Mouse (Mus musculus): Measurements from ENCODE around the gene Anks3. TPM values are rescaled to one million over a fixed set of nuclear protein-coding genes. Genes with fewer than 3 reads are reported as not detected.

Anks3 gene
- total RNA-seq, 2 experiments from 2014 or later = 12.8 to 16.7 TPM

- no peak for DNase-seq
- no peak overlapping the region for H3K27ac ChIP-seq
- H3K4me3 ChIP-seq = no peak overlapping the region
- intact Hi-C loops (cut with DNase I) = no loop called here
- TF ChIP-seq CTCF (IDR thresholded peaks at IDR 0.05) = no peak
Measured at GRCm38 (mm10) chr16:4898881-4899280, 65.1 kb downstream of the Anks3 start.

DNA sequence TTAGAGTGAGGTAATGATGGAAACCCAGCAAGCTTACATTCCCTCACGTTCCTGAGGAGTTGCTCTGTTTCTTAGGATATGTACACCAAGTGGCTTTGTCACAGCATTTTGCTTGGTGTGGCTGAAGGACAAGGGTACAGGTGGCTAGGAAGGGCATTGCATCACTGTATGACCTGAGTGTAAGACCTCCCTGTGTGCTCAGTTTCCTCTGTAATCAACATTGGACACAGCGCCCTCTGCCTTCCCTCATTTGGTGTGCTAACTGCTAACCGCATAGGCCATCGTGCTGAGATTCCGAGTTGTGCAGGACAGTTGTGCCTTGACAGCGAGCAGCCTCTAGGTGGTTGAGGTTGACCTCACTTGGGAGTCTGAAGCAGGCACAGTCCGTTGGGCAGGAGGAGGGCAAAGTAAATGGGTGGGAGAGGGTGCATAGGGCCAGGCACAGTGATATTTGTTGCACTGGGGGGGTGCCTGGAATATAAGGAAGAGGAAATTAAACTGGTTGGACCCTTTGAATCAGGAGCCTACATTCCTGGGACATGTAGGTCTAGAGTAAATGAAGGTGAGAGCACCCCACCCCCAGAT lies 66.8 kb downstream of the Anks3 start:
- Histone ChIP-seq H3K27ac (peak overlapping the region; percentile 76), H3K4me3 (no peak overlapping the region; the same call in 1 of the 2 replicates)
- DNase-seq = no peak
- TF ChIP-seq CTCF (IDR thresholded peaks at IDR 0.05) = no peak
- intact Hi-C loops (cut with DNase I) = no loop called here

DNA sequence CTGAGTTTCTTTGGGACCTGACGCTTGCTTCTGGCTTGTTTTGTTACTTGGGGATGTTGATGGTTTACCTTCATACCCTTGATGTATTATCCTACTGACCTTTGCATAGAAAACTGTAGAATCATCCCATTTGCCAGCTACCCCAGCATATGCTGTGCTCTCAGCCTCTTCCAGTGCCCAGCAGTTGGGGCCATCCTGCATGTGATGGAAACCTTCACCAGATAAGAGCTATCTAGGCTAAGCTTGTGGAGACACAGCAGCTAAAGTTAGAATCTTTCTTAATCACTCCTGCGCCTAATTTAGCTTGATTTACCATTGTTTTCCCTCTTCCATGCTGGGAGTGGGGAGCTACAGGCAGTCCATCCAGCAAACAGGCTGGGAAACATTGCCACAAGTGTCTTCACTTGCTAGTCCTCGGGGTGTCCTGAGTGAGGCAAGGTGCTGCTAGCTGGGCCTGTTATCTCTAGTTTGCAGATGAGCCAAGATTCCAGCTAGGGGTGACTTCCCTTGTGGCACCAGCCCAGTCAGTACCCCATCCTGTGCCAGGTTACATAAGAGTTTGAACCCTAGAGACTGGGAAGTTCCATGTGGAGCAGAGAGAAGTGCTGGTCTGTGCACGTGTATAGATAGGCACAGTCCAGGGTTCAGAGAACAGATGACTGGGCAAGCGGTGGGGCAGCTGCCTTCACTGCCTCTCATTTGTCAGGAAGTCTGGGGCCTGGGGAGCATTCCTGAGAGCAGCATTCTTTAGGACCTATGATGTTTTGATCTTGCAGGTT lies 67.6 kb downstream of the Anks3 start:
- peak overlapping the region; percentile 5 for H3K4me3 ChIP-seq
- intact Hi-C loops (cut with DNase I) = no loop called here
- no peak for TF ChIP-seq CTCF (IDR thresholded peaks at IDR 0.05)
- H3K27ac ChIP-seq = peak overlapping the region; percentile 76
- peak; percentile 57 for DNase-seq

DNA sequence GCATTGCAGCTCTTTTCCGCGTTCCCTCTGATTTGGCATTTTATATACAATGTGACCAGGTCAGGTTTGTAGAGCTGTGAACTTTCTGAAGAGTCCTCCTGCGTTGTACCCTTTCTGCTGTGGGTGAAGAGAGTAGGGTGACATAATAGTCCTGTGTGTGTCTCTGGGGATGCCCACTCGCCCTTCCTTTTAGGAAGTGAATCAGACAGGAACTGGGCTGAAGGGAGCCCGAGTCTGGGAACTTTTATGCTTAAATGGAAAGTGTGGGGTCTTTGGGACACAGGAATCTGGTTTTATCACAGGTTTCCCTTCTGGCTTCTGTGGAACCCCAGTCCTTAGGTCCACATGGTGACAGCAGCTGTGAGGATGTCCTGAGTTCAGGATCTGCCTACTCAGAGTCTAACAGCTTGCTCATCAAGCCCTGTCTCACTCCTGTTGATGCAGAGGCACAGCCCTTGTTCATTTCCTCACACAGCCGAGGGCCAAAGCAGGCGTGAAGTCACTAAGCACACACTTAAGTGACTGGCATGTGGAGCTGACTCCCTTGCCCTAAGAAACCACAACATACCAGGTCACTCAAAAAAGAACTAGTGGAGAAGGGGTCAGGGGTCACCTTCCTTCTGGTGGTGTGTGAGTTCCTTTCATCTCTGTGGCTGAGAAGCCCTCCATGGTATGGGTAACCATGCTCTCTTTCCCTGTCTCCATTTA lies 69.7 kb downstream of the Anks3 start:
- no peak for DNase-seq
- intact Hi-C loops (cut with DNase I) = no loop called here
- no peak for TF ChIP-seq CTCF (IDR thresholded peaks at IDR 0.05)
- peak overlapping the region; percentile 70 for H3K27ac ChIP-seq
- H3K4me3 ChIP-seq = no peak overlapping the region

GRCm38 (mm10) chr16:4892171-4892570 lies 71.8 kb downstream of the Anks3 start:
- intact Hi-C loops (cut with DNase I) = no loop called here
- H3K27ac ChIP-seq = peak overlapping the region; percentile 46
- DNase-seq = no peak
- TF ChIP-seq CTCF (IDR thresholded peaks at IDR 0.05) = no peak
- H3K4me3 ChIP-seq = no peak overlapping the region

Other genes with a start within 250 kb of the Anks3 start
- gene Nmral1, start 244.8 kb downstream of the Anks3 start, total RNA-seq (2021) = 1 to 10 TPM; 2.6 to 3.7 TPM
- gene Hmox2, start 237.8 kb downstream of the Anks3 start, total RNA-seq (2021) = 10 to 100 TPM; 35.4 to 43.6 TPM
- gene Cdip1, start 173.9 kb downstream of the Anks3 start, total RNA-seq (2021) = 10 to 100 TPM; 69.3 to 82.9 TPM
- gene 4930562C15Rik, start 128.8 kb downstream of the Anks3 start, total RNA-seq (2021) = not detected
- 10 to 100 TPM; 30.3 to 44.8 TPM for gene Ubald1, start 83.9 kb downstream of the Anks3 start, total RNA-seq (2021)
- 10 to 100 TPM; 53.5 to 66.1 TPM for gene Mgrn1, start 78.0 kb downstream of the Anks3 start, total RNA-seq (2021)
- 10 to 100 TPM; 10.5 to 13.7 TPM for gene Nudt16l1, start 25.4 kb downstream of the Anks3 start, total RNA-seq (2021)
- not detected for gene Sept12, start 33.6 kb upstream of the Anks3 start, total RNA-seq (2021)
- gene Smim22, start 43.1 kb upstream of the Anks3 start, total RNA-seq (2021) = not detected
- 1 to 10 TPM; 5.2 to 7.4 TPM for gene Rogdi, start 49.3 kb upstream of the Anks3 start, total RNA-seq (2021)
- 10 to 100 TPM; 33.1 to 33.7 TPM for gene Glyr1, start 85.7 kb upstream of the Anks3 start, total RNA-seq (2021)
- gene Ubn1, start 85.9 kb upstream of the Anks3 start, total RNA-seq (2021) = 10 to 100 TPM; 24.7 to 25.4 TPM
- gene Ppl, start 168.2 kb upstream of the Anks3 start, total RNA-seq (2021) = 1 to 10 TPM; 2.5 to 3.7 TPM
- 10 to 100 TPM in 1 of 2 experiments, 1 to 10 TPM in 1; 7.6 to 16.1 TPM for gene Sec14l5, start 182.9 kb upstream of the Anks3 start, total RNA-seq (2021)
- 1 to 10 TPM; 5.6 to 6.7 TPM for gene Nagpa, start 239.8 kb upstream of the Anks3 start, total RNA-seq (2021)

Data from gastrocnemius, adult 2 months (tissue).